Mouse (Mus musculus) ES-E14 (cell line): ENCODE measurements around the gene Atg2a.

Source experiments
- HCFC1 ChIP-seq: IDR thresholded peaks from 2 replicates; pipeline ENCODE4 v1.6.1; 2012; ENCODE audit warnings: low read length, inconsistent platforms, borderline replicate concordance; ENCODE audit not compliant: insufficient read depth
- ZC3H11A ChIP-seq: IDR thresholded peaks from 2 replicates; pipeline ENCODE4 v1.6.1; 2012; ENCODE audit warnings: low read depth, mild to moderate bottlenecking, inconsistent platforms, low read length, borderline replicate concordance

DNA sequence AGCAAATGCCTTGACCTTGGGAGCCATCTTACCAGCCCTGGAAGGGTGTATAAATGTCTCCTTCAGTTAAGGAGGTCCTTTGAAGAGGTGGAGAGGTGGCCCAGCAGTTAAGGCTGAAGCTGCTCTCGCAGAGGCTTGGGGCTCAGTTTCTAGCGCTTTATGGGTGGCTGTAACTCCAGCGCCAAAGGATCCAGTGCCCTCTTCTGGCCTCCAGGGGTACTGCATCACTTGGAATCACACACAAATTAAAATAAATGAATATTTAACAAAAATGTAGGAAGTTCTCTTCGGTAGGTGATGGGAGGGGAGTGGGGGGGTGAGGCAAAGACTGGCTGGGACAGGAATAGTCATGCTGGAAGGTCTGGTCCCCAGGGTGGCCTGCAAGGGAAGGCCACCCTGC is 19.5 kb downstream of the Atg2a start:
- TF ChIP-seq ZC3H11A (no peak), HCFC1 (no peak)
